Mouse (Mus musculus) thymus, adult 2 months (tissue): ENCODE measurements around the gene Plxna4.

Experiments used
- CTCF ChIP-seq: fragments of 200-500 bp; IDR thresholded peaks from 2 replicates; pipeline ENCODE4 v1.5.1; 2012; ENCODE audit warnings: mild to moderate bottlenecking, control low read depth, low read length, moderate library complexity, borderline replicate concordance; ENCODE audit not compliant: control insufficient read depth, poor library complexity, insufficient read depth; ENCODE audit errors: extremely low read depth
- POLR2A ChIP-seq: fragments of 200-500 bp; IDR thresholded peaks from 2 replicates; pipeline ENCODE4 v1.6.1; 2012; ENCODE audit warnings: mild to moderate bottlenecking, low read length, control low read depth, moderate library complexity; ENCODE audit not compliant: control insufficient read depth, poor library complexity, insufficient read depth; ENCODE audit errors: extremely low read depth

DNA sequence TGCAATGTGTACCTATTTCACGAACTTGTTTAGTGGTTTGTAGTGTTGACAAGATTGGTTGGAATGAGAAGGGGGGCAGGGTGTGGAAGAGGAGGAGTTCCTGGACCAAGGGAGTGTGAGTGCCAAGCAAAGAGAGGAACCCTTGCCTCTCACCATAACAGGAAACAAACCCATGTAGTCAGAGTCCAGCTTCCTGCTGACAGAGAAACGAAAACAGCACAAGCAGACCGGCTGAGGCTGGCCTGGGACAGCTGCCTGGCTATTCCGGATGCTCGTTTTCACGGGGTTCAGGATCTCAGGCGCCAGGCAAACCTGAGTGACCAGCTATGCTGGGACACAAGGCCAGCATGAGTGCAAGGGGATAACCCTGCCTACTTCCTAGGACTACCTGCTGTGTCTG, 77.1 kb downstream of the Plxna4 start:
- no peak for TF ChIP-seq CTCF
- TF ChIP-seq POLR2A, result no peak
